7 mouse cellular contexts compared by ENCODE assay signal in genomic region chr5:121945819-121946218, GRCm38 (mm10).
DNase-seq lines count a peak whose midpoint lies in the region; TF ChIP-seq lines count a peak whose summit lies in the region.

No protein-coding gene starts in this region.

- H3K4me3 ChIP-seq in cerebellum, adult 2 months (replicated peaks; ENCODE audit: insufficient read depth, low read depth, low read length), result no peak overlapping the region

- peaks cover 17% of the 10 kb centered on the region for H3K4me1 ChIP-seq in cerebellum, adult 2 months (ENCODE audit: control insufficient read depth, insufficient read depth, low read length)

- TF ChIP-seq CTCF in cerebellum, adult 2 months (IDR thresholded peaks at IDR 0.05; ENCODE audit: borderline replicate concordance, insufficient read depth, low read depth, low read length), result peak; percentile 76

- H3K27ac ChIP-seq in cerebellum, adult 2 months (ENCODE audit: insufficient read depth, low read length), result no peak overlapping the region

- H3K27me3 ChIP-seq in cerebellum, adult 2 months (ENCODE audit: control insufficient read depth, insufficient read depth, low read length), result no peaks in the 10 kb centered on the region; the same call in 1 of the 2 replicates

- peak; percentile 61 for DNase-seq in left cerebral cortex, postnatal 4 days
- DNase-seq in left cerebral cortex, postnatal 14 days (ENCODE audit: low spot score in 2 of 2), result no peak
- peak; percentile 84 for DNase-seq in ZHBTc4 (ENCODE audit: low read depth, low spot score)
- DNase-seq in cerebellum, adult 2 months, result peak; percentile 53 to 73
- peak; percentile 41 to 49 for DNase-seq in heart, postnatal 36 days
- DNase-seq in lung, postnatal 4 days, result peak; percentile 45 to 68
- DNase-seq in thymus, postnatal 36 days, result peak; percentile 27 to 33

- no peak for TF ChIP-seq POLR2A in cerebellum, adult 2 months (IDR thresholded peaks at IDR 0.05; ENCODE audit: borderline replicate concordance, insufficient read depth, low read length)

- WGBS in cerebellum, adult 2 months, result 50% methylated on average over 6 of the region's 6 CpGs

- intact Hi-C loops in left cerebral cortex, postnatal 4 days (cut with DNase I), result loop anchor here (10.0 kb wide), 1 partner anchor 109 kb away; the partner anchor contains the start of gene Cux2
- intact Hi-C loops in left cerebral cortex, postnatal 14 days (cut with DNase I), result loop anchor here (5.0 kb wide), 3 partner anchors 51 to 141 kb away; no protein-coding TSS in a partner anchor
- intact Hi-C loops in heart, postnatal 36 days (cut with DNase I), result loop anchor here (2.0 to 5.0 kb wide), 3 partner anchors 51 to 143 kb away; no protein-coding TSS in a partner anchor

Comparison
In these comparisons a context has a peak if more than half of its experiments do, and no peak if none do; other contexts are left out.
1. DNase-seq: peak in left cerebral cortex, postnatal 4 days (single experiment), ZHBTc4 (single experiment), cerebellum, adult 2 months (2 of 2), heart, postnatal 36 days (2 of 2), lung, postnatal 4 days (2 of 2) and thymus, postnatal 36 days (2 of 2); none in left cerebral cortex, postnatal 14 days (0 of 2).